Mouse (Mus musculus): Measurements from ENCODE around the gene Eogt. TPM values are rescaled to one million over a fixed set of nuclear protein-coding genes. Genes with fewer than 3 reads are reported as not detected.
A peak's percentile ranks its signal among the peaks of the same experiment; 100 is the strongest.

Eogt gene
- polyA plus RNA-seq, 1 experiment from 2014 or later, result 18.0 TPM

DNA sequence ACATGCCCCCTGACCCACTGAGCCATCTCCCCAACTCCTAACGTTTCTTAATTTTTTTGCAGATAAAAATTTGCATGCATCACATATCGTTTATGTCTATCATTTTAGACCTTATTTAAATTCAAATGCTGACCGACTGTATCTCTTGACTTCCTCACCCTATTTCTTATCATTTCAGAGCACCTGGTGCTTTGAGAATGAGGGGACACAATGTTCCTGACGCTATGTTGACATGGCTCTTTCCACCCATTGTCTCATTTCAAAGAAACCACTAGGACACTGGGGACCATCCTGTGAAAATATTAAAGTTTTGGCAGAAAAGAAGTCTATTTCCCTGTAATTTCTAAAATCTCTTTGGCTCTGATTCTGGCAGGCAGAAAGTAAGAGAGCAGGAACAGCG lies 32.1 kb downstream of the Eogt start:
- Histone ChIP-seq H3K4me2 (replicated peaks; ENCODE audit: low read depth, low read length) (no peak overlapping the region), H3K27me3 (ENCODE audit: control insufficient read depth, insufficient read depth, low read length) (no peaks in the 10 kb centered on the region), H3K9me3 (ENCODE audit: control insufficient read depth, low read length) (no peaks in the 10 kb centered on the region), H3K27ac (ENCODE audit: low read depth, low read length) (no peak overlapping the region), H3K36me3 (ENCODE audit: control insufficient read depth, insufficient read depth, low read length) (peaks cover 5% of the 10 kb centered on the region; the same call in 1 of the 2 replicates), H3K4me3 (ENCODE audit: low read length) (no peak overlapping the region), H3K9ac (ENCODE audit: low read depth, low read length) (no peak overlapping the region), H3K4me1 (ENCODE audit: control insufficient read depth, insufficient read depth, low read length) (no peaks in the 10 kb centered on the region)
- WGBS, result 83% methylated on average over 5 of the region's 5 CpGs
- no peak for ATAC-seq (ENCODE audit: low FRiP score, low TSS enrichment)

DNA sequence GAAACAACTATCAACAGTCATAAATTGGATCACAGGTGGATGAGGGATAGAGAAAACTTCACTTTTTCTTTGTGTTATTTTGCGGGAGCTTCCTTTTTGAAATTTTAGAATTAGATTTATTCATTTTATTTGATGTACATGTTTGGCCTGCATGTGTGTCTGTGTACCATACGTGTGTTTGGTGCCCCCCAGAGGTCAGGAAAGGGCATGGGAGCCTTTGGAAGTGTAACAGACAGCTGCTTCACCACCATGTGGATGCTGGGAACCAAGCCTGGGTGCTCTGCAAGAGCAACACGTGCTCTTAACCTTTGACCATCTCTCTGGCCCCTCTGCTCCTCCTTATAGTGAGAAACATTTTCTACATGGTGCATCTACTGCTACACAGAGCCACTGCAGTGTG lies 34.2 kb downstream of the Eogt start:
- ATAC-seq (ENCODE audit: low FRiP score, low TSS enrichment), result no peak

DNA sequence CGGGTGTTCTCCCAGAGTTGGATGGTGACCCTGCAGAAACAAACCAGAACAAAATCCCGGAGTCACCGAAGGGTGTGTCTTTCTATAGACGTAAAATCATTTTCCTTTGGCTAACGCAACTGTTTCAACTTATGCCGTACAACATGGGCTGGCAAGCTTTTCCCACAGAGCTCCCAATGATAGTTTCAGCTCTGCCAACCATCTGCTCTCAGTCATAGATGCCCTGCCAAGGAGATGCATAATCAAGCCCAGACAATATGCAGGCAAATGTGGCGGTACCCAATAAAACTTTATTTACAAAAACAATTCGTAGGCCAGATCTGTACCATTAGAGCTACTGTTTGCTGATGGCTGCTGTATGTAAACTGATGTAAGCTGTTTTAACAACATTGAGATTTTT lies 36.8 kb downstream of the Eogt start:
- Histone ChIP-seq H3K9me3 (ENCODE audit: control insufficient read depth, low read length) (no peaks in the 10 kb centered on the region), H3K27me3 (ENCODE audit: control insufficient read depth, insufficient read depth, low read length) (no peaks in the 10 kb centered on the region), H3K4me1 (ENCODE audit: control insufficient read depth, insufficient read depth, low read length) (no peaks in the 10 kb centered on the region), H3K4me2 (replicated peaks; ENCODE audit: low read depth, low read length) (no peak overlapping the region), H3K36me3 (ENCODE audit: control insufficient read depth, insufficient read depth, low read length) (peaks cover 9% of the 10 kb centered on the region; the same call in 1 of the 2 replicates), H3K9ac (ENCODE audit: low read depth, low read length) (no peak overlapping the region), H3K4me3 (ENCODE audit: low read length) (no peak overlapping the region), H3K27ac (ENCODE audit: low read depth, low read length) (no peak overlapping the region)
- 96% methylated on average over 8 of the region's 8 CpGs for WGBS
- no peak for ATAC-seq (ENCODE audit: low FRiP score, low TSS enrichment)

More for the DNA sequence above, 34.2 kb downstream of the Eogt start:
- no peak overlapping the region for H3K27ac ChIP-seq (ENCODE audit: low read depth, low read length)
- no peaks in the 10 kb centered on the region for H3K4me1 ChIP-seq (ENCODE audit: control insufficient read depth, insufficient read depth, low read length)
- no peak overlapping the region for H3K4me3 ChIP-seq (ENCODE audit: low read length)
- H3K9me3 ChIP-seq (ENCODE audit: control insufficient read depth, low read length), result no peaks in the 10 kb centered on the region
- peaks cover 9% of the 10 kb centered on the region; the same call in 1 of the 2 replicates for H3K36me3 ChIP-seq (ENCODE audit: control insufficient read depth, insufficient read depth, low read length)
- no peak overlapping the region for H3K9ac ChIP-seq (ENCODE audit: low read depth, low read length)
- H3K27me3 ChIP-seq (ENCODE audit: control insufficient read depth, insufficient read depth, low read length), result no peaks in the 10 kb centered on the region
- 57% methylated on average over 3 of the region's 3 CpGs for WGBS
- no peak overlapping the region for H3K4me2 ChIP-seq (replicated peaks; ENCODE audit: low read depth, low read length)

DNA sequence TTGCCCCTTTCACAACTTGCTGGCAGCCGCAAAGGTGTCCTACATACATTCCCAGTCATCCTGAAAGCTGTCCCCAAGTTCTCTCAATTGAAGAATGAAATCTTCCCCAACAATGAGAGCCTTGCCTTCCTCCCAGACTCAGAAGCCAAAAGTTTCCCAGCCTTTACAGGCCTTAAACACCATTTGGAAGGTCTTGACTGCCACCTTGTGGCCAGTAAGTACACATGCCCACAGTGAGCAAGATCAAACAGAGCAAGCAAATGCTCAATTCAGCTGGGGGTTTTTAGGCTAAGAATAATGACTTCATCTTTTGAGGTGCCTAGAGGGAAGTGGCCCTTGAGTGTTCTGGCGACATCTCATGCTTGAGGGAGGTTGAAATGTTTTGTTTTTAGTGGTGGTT lies 42.2 kb downstream of the Eogt start:
- H3K36me3 ChIP-seq (ENCODE audit: control insufficient read depth, insufficient read depth, low read length), result peaks cover 3% of the 10 kb centered on the region; the same call in 1 of the 2 replicates
- H3K4me2 ChIP-seq (replicated peaks; ENCODE audit: low read depth, low read length), result no peak overlapping the region
- no peak overlapping the region for H3K4me3 ChIP-seq (ENCODE audit: low read length)
- no peak overlapping the region for H3K9ac ChIP-seq (ENCODE audit: low read depth, low read length)
- no peak overlapping the region for H3K27ac ChIP-seq (ENCODE audit: low read depth, low read length)
- no peaks in the 10 kb centered on the region for H3K4me1 ChIP-seq (ENCODE audit: control insufficient read depth, insufficient read depth, low read length)
- WGBS, result 27% methylated on average over 2 of the region's 2 CpGs
- H3K27me3 ChIP-seq (ENCODE audit: control insufficient read depth, insufficient read depth, low read length), result no peaks in the 10 kb centered on the region
- no peaks in the 10 kb centered on the region for H3K9me3 ChIP-seq (ENCODE audit: control insufficient read depth, low read length)
- peak; percentile 86 for ATAC-seq (ENCODE audit: low FRiP score, low TSS enrichment)

DNA sequence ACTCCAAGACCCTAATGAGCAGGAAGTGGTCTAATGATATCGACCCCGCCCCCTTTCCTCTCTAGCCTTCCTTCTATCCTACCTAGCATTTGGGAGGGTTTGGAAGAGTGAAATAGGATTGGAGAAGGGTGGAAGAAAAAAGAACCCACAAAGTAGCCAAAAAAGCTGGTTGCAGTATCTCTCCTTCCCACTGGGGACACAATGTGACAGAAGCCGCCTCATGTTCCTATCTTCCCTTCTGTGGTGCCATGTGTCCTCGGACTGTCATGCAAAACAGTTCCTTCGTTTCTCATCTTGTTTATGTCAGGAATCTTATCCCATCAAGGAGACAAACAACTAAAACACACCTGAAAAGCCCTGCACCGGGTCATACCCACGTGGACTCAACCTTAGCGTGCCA lies 42.9 kb downstream of the Eogt start:
- ATAC-seq (ENCODE audit: low FRiP score, low TSS enrichment), result no peak
- WGBS, result 80% methylated on average over 8 of the region's 8 CpGs

DNA sequence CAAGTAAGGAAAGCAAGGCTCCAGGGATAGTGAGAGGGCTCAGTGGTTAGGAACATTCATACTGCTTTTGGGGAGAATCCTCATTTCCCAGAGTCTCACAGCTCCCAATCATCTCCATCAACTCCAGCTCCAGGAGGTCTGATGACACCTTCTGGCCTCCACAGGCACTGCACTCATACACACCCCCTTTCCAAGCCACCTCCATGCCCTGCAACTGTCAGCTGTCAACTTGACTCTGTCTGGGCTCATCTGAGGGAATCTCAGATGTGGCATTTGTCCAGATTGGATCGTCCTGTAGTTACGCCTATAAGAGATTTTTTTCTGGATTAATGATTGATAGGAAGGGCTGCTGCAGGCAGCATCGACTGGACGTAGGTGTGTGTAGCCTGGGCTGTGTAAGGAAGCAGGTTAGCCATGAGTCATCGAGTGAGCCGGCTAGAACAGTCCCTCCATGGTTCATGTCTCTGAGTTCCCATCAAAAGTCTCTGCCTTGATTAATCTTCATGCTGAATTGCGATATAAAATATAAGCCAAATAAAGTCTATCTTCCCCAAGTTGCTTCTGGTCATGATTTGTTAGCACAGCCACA lies 44.6 kb downstream of the Eogt start:
- no peaks in the 10 kb centered on the region for H3K9me3 ChIP-seq (ENCODE audit: control insufficient read depth, low read length)
- no peak overlapping the region for H3K27ac ChIP-seq (ENCODE audit: low read depth, low read length)
- H3K4me2 ChIP-seq (replicated peaks; ENCODE audit: low read depth, low read length), result no peak overlapping the region
- no peaks in the 10 kb centered on the region for H3K36me3 ChIP-seq (ENCODE audit: control insufficient read depth, insufficient read depth, low read length)
- no peaks in the 10 kb centered on the region for H3K27me3 ChIP-seq (ENCODE audit: control insufficient read depth, insufficient read depth, low read length)
- peak; percentile 25; the same call in 1 of the 2 replicates for ATAC-seq (ENCODE audit: low FRiP score, low TSS enrichment)
- H3K9ac ChIP-seq (ENCODE audit: low read depth, low read length), result no peak overlapping the region
- no peak overlapping the region for H3K4me3 ChIP-seq (ENCODE audit: low read length)
- H3K4me1 ChIP-seq (ENCODE audit: control insufficient read depth, insufficient read depth, low read length), result no peaks in the 10 kb centered on the region
- WGBS, result 68% methylated on average over 7 of the region's 7 CpGs

More for the DNA sequence above, 42.9 kb downstream of the Eogt start:
- H3K4me2 ChIP-seq (replicated peaks; ENCODE audit: low read depth, low read length), result no peak overlapping the region
- no peak overlapping the region for H3K27ac ChIP-seq (ENCODE audit: low read depth, low read length)
- H3K27me3 ChIP-seq (ENCODE audit: control insufficient read depth, insufficient read depth, low read length), result no peaks in the 10 kb centered on the region
- H3K4me3 ChIP-seq (ENCODE audit: low read length), result no peak overlapping the region
- no peaks in the 10 kb centered on the region for H3K4me1 ChIP-seq (ENCODE audit: control insufficient read depth, insufficient read depth, low read length)
- H3K36me3 ChIP-seq (ENCODE audit: control insufficient read depth, insufficient read depth, low read length), result no peaks in the 10 kb centered on the region
- no peaks in the 10 kb centered on the region for H3K9me3 ChIP-seq (ENCODE audit: control insufficient read depth, low read length)
- no peak overlapping the region for H3K9ac ChIP-seq (ENCODE audit: low read depth, low read length)

DNA sequence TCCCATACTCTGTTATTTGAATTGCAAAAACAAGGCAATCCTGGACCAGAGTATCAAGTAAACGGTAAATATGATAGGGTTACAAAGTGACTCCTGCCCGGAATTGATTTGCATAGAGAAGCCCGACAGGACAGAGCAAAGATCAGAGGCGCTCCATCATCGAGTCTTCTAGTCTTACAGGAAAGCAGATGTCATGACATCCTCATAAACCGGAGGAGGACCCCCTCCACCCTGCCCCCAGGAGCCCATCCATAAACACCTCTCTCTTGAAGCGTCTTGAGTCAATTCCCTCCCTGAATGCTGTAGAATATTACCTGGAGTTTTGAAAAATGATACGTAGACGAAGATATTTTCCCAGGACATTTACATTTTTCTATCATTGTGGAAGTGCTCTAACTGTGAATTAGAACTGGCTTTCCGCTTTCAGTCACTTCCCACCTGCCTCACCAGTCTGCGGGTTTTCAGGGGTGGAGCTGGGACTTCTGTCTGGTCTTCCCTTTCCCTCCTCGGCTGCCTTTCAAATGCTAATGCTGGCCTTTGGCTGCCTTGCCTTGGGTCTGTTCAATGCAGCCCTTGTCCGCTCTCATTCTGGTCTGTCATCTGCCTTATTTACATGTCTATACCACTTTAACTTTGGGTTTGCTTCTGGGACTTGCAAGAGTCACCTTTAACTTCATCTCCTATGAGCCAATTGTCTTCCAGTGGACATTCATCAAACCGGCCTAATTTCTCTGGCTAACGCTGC lies 46.9 kb downstream of the Eogt start:
- 0 out of 2 replicates have a peak overlapping the region, but pooled peaks have one; percentile 6 for H3K4me3 ChIP-seq (ENCODE audit: low read length)
- no peaks in the 10 kb centered on the region for H3K4me1 ChIP-seq (ENCODE audit: control insufficient read depth, insufficient read depth, low read length)
- H3K4me2 ChIP-seq (replicated peaks; ENCODE audit: low read depth, low read length), result peak overlapping the region; percentile 29
- no peak overlapping the region; the same call in 1 of the 2 replicates for H3K27ac ChIP-seq (ENCODE audit: low read depth, low read length)
- H3K36me3 ChIP-seq (ENCODE audit: control insufficient read depth, insufficient read depth, low read length), result no peaks in the 10 kb centered on the region
- H3K27me3 ChIP-seq (ENCODE audit: control insufficient read depth, insufficient read depth, low read length), result no peaks in the 10 kb centered on the region
- no peak for ATAC-seq (ENCODE audit: low FRiP score, low TSS enrichment)
- no peaks in the 10 kb centered on the region for H3K9me3 ChIP-seq (ENCODE audit: control insufficient read depth, low read length)
- WGBS, result 6% methylated on average over 15 of the region's 15 CpGs
- H3K9ac ChIP-seq (ENCODE audit: low read depth, low read length), result no peak overlapping the region

DNA sequence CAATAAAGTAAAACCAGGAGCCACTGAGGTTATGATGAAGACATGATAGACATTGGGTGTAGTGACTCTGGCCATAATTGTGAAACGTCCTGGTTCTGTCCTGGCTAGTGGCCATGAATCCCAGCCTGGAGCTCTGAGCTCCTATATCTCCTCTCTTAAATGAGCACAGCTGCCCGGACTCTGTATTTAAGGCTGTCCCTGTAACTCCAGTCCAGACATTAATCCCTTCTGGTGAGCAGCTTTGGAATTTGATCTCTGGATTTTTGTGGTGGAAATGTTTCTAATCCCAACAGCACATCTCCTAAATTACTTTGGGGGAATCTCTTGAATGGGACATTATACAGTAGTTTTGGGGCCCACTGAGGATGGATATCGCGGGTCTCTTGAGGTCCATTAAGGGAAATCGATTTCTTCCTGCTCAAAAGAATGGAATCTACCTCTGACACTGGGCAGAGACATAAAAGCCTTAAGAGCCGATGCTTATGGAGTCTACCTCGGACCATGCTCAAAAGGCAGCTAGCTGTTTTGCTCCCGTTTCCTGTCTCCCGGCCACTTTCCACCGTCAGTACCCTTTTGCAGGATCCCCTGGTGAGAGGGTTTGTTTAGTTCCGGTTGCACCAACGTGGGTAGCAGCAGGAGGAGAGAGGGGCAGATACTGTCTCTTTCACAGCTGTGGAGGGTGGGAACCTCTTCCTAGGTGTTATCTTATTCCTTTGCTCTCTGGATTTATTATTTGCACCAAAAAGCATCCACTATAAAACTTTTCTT lies 47.6 kb downstream of the Eogt start:
- Histone ChIP-seq H3K9me3 (ENCODE audit: control insufficient read depth, low read length) (no peaks in the 10 kb centered on the region), H3K27ac (ENCODE audit: low read depth, low read length) (peak overlapping the region; percentile 6; the same call in 1 of the 2 replicates), H3K4me2 (replicated peaks; ENCODE audit: low read depth, low read length) (peak overlapping the region; percentile 29), H3K27me3 (ENCODE audit: control insufficient read depth, insufficient read depth, low read length) (no peaks in the 10 kb centered on the region), H3K9ac (ENCODE audit: low read depth, low read length) (no peak overlapping the region), H3K4me1 (ENCODE audit: control insufficient read depth, insufficient read depth, low read length) (no peaks in the 10 kb centered on the region), H3K36me3 (ENCODE audit: control insufficient read depth, insufficient read depth, low read length) (no peaks in the 10 kb centered on the region), H3K4me3 (ENCODE audit: low read length) (peak overlapping the region; percentile 6; the same call in 1 of the 2 replicates)
- ATAC-seq (ENCODE audit: low FRiP score, low TSS enrichment), result no peak
- WGBS, result 9% methylated on average over 12 of the region's 12 CpGs

Measured in kidney, embryonic 14.5 days (tissue).